Mouse (Mus musculus): ENCODE data around the gene Col25a1. TPM values are rescaled to one million over a fixed set of nuclear protein-coding genes. Genes with fewer than 3 reads are reported as not detected.

Col25a1 gene
- total RNA-seq, 2 experiments from 2014 or later, result 57.8 to 62.6 TPM

DNA sequence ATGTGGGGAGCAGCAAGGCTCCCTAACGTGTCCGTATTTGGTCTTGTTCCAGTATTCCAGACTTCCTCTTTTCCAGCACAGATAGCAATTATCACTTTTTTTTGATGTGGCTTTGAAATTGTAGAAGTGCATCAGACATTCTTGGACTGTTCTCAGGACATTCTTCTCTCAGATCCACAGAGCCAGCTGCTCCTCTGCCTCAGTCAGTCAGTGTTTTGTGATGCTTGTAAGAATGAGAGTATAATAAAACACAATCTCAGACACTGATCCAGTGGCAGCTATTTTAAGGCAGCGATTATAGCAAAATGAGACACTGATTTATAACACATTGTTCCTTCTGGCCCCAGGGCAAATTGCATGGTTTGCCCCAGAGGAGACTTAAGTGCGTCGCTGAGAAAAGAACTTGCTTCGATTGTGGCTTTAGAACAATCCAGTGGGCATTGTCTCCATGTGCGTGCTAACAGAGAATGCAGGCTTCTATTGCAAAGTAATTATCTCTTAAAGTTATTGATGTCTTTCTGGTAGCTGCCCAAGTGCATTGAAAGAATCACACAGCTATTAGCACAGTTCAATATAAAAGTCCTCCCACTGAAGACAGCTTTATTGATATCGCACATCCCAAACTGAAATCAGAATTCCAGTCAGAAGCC is 111.5 kb downstream of the Col25a1 start:
- DNase-seq (ENCODE audit: low spot score in 2 of 2), result no peak

DNA sequence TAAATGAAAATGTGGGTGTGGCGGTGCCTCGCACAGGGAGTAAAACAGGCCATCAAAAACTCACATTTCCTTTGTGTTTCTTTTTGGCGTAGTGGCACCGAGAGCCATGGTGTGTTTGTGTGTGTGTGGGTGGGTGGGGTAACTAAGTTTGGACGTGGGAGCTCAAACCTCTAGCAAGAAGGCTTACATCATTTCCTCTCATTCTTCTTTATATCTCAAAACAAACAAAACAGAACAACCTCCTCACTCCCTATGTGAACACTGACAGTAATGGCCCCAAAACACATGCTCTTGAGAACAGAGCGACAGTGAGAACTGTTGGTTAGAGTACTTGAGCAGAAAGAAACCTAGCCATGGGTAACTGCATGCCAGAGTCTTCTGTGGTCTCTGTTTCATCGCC is 121.1 kb downstream of the Col25a1 start:
- DNase-seq (ENCODE audit: low spot score in 2 of 2), result no peak

DNA sequence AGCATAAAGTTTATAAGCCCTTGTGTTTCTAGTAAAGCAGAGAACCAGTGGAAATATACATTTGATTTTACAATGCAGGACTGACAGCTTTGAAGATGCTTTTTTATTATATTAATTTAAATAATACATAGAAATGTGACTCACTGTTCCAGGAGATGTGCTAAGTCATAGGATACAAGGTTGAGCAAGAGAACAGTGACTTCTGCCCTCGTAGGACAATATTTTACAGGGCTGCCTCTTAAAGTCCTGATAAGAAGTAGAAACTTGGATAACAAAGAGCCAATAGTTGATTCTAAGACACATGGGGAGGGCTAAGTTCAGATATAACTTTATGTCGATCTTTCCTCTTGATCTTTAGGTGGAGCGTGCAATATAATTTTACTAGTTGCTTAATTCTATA is 124.8 kb downstream of the Col25a1 start:
- no peak for DNase-seq (ENCODE audit: low spot score in 2 of 2)

DNA sequence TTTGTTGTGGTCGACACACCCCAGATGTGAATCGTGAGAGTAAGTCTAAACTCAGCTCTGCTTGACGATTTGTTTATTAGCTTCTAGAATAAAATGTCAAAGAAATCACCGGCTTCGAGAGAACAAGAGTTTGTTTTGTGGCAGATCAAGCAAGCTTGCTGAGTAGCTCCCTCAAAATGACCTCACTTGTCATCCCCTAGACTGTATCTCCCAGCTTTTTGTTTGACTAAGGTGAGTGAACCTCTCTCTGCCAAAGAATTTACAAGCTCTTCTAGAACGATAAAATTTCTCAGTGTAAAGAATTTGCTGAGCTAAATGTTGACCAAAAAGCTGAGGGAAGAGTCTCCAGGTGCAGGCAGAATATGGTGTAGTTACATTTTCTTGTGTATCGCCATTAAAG is 125.3 kb downstream of the Col25a1 start:
- DNase-seq (ENCODE audit: low spot score in 2 of 2), result no peak

DNA sequence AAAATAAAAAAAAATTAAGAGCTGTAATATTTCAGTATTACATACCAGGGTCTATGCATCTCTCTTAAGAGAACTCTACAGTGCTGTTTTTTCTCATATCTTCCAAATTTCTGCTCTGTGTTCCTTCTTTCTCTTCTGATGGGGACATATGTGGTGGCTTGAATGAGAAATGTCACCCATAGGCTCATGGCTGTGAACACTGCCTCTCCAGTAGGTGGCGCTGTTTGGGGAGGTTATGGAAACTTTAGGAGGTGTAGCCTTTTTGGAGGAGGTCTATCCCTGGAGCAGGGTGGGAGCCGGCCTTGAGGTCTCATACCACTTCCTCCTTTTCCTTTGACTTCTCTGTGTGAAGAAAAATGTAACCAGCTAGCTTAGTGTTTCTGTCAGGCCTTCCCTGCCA is 128.4 kb downstream of the Col25a1 start:
- DNase-seq (ENCODE audit: low spot score in 2 of 2), result no peak

DNA sequence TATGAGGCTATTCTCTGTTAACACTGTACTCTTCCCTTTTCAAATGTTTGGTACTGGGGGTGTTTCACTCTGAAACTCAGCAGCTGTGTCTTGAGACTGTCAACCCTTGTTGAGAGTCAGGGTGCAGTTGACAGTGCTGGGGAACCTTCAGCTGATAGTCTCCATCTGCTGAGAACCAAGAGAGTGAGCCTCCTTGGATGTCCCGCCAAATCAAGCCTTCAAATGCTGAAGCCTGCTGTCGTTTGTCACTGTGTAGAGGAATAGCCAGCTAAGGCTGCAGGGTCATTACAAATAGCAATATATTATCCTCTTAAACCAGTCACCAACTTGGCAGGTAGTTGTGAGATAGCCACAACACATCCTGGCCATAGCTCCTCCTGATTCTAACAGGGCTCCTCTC is 129.0 kb downstream of the Col25a1 start:
- DNase-seq (ENCODE audit: low spot score in 2 of 2), result no peak

DNA sequence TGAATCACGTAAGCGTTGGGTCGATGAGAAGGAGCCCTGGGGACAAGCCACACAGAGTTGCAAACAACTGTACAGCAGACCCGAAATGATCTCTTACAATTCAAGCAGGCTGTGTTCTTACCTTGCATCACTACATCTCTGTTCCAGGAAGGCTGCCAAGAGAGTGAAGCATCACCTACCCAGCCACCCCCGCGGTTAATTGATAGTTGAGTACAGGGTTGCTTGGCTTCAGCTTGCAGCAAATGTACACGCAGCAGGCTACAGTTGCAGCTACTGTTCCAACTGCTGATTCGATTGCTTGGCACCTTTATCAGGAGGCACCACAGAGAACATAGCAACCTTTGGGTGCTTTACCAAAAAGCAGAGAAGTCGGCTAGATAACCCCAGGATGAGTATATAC is 133.8 kb downstream of the Col25a1 start:
- DNase-seq (ENCODE audit: low spot score in 2 of 2), result peak in 1 of 2 experiments; percentile 65

DNA sequence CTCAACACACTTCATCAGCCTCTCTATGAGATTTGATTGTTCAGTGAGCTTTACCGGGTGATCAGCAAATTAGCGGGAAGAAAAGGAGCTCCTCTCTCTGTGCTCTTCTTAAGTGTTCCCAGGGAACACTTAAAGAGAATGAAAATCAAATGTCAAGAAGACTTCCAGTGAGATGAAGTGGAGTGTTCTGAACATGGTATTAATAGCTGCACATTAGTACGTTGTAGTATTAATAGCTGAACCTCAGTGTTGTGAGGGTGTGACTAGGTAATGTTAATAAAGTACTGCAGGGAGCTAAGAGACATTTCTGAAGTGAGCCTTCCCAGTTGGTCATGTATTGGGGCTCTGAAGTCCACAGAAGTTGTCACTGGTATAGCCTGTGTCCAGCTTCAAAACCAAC is 139.2 kb downstream of the Col25a1 start:
- DNase-seq (ENCODE audit: low spot score in 2 of 2), result no peak

DNA sequence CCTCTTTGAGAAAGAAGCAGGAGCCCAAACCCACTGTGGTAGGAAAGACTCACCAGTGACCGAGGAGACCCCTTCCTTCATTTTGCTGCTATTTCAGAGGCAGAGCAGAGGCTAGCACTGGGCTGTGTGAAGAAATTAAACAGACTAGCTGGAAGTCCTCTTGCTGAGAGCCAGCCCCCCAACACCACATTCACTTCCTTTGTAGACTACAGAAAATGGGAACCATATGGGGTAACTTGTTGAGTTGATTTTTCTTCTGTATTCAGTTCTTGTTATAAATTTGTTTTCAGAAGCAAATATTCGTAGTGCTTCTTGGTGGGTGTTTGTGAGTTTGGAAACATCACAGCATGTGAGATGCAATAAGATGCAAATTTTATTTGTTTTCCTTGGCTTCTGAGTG is 142.6 kb downstream of the Col25a1 start:
- DNase-seq (ENCODE audit: low spot score in 2 of 2), result no peak

DNA sequence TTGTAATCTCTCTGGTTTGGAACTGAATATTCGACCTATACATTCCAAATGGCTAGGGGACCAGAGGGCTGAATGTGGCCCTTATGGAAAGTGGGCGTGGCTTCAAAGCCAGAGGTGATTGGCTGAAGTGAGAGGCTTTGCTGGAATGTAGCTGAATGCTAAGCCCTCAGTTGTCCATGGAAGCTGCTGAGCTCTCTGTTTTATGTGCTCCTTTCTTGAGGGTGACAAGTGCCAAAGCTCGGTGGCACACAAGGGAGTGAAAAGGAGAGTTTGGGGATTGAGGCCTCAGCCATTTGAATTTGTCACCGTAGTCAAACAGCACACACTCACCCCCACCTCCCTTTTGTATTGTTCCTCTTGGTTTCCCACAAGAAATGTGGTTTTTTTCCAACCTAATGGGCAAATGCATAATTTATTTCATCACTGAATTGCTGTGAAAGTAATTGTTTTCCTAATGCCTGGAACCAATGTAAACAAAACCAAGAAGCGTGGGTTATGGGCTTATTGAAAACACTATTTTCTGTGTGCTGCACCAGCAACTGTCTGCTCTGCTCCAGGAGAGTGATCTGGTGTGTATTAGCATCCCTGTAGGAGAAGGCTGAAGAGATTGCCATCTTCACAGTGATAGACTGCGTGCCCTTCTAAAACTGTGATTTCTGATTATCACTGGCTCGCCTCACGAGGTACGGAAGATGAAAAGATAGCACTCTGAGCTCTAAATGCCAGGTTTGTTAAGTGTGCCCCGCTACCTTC is 147.2 kb downstream of the Col25a1 start:
- no peak for DNase-seq (ENCODE audit: low spot score in 2 of 2)

DNA sequence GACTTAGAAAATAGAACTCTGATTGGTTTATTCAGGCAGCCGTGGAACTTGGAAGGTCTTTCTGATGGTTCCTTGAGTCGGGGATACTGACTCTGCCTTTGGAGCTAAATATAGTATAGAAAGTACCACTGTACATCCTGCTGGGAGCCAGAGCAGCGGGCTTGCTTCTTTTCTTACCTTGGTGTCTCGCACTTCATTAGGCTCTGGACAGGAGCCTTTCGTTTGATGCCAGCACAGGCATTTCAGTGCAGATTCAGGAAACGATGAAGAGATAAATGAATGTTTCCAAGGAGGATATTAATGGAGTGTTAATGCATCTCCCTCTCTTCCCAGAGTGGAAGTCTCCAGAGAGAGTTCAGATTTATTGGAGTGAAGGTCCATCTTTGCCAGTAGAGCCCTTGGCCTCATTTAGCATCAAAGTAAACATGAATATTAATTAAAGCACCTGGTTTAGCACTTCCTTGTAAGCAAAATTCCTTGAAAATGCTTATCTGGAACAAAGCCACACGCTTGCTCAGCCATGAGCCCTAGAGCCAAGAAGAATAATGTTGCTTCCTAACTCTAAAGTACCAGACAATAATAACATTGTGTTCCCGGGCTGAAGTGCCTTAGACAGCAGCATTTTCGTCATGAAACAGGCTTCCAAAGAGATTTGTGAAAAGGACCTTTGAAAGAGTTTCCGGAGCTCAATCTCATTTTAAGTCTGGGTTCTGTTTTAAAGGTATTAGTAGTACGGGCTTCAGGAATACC is 151.9 kb downstream of the Col25a1 start:
- DNase-seq (ENCODE audit: low spot score in 2 of 2), result no peak

DNA sequence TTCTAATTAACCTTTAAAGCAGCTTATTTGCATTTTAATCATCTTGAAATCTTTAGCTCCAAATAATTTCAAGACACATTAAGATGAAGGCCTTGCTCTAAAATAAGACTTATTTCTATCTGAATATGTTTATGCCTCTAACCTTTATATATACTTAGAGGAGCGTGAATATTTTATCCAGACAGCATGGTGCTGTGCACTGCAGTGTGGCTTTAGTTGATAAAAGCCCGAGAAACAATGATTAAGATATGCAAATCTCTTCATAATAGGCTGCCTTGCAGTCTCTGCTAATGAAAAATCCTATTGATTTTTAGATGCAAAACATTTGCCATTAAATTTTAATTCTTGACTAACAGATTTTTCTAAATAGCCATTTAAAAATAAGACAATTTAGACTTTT is 156.8 kb downstream of the Col25a1 start:
- no peak for DNase-seq (ENCODE audit: low spot score in 2 of 2)

DNA sequence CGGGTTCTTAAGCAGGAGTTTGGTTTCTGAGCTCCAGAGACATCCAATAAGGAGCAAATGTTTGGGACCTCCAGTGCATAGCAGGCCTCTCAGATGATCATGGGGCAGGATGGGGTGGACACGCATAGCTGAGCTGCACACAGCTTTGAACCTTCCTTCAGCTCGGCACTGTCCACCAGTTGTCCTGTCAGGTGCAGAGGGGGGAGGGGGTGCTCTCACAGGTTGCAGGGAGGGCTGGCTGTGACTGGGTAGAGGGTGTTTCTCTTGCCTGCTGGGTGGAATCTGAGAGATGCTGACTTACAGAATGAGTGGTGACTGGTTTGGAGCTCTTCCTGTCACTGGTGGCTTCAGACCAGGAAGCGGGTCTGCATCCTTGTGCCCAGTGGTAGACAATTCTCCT is 157.5 kb downstream of the Col25a1 start:
- no peak for DNase-seq (ENCODE audit: low spot score in 2 of 2)

DNA sequence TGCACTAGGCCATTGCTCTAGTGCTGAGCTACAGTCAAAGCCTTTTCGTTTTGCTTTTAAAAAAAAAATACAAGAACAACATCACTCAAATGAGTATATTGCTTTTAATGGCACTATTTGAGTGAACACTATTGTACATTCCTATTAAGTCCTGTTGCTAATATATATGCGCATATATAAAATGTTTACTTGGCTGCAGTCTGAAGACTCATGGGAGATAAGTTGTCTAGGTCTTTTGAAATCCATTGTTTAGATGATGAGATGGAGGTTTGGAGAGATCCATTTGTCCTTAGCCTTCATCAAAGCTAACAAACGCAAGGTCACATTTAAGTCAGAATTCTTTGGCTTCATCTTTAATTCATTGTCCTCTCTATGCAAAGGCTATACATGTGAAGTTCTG is 157.9 kb downstream of the Col25a1 start:
- no peak for DNase-seq (ENCODE audit: low spot score in 2 of 2)

DNA sequence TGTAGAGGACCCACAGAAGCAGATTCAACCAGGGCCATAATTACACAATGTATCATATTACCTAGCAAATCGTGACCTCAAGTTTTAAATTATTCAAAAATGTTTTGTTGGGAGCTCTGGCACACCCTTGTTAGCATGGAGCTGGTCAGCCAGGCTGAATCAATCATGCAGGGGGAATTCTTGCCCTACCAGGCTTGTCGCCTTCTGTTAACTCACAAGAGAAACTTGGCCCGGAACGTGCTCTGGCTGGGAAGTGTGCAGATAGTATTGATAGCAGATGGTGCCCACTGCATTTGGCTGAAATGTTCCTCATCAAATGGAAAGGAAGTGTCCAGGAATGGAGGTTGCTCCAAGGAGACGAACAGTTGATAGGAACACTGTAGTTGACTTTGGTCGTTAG is 158.9 kb downstream of the Col25a1 start:
- DNase-seq (ENCODE audit: low spot score in 2 of 2), result peak in 1 of 2 experiments; percentile 64

DNA sequence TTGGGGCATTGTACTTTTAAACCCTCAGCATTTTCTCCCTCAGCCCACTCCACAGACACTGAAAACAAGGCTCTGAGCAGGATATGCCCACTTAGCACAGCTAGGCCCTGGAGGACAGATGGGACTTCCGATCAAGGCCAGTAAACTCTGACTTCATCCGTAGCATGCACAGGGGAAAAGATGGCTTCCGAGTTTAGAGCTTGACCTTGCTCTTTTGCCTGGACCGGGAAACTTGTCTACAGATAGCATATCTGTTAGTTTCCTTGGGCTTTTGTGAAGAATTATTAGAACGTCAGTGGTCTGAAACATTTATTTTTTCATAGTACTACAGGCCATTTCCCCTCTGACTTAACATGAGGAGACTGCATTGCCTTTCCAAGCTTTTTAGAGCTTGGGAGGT is 159.4 kb downstream of the Col25a1 start:
- no peak for DNase-seq (ENCODE audit: low spot score in 2 of 2)

DNA sequence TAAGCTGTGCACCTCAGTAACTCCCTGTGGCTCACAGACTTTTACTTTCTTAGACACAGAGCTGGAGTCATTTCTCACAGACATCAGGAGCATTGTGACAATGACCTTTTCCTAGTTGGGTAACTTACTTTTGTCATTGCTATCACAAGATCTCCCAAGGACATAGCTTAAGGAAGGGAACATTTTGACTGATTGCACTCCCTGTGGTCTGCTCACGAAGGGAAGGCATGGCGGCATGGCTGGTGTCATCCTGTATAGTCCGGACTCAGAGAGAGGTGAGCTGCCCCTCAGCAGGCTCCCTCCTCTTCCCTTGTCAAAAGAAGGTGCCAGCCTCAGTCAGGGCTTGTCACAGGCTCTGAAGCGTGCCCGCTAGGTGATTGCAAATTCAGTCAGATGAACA is 160.6 kb downstream of the Col25a1 start:
- DNase-seq (ENCODE audit: low spot score in 2 of 2), result no peak

DNA sequence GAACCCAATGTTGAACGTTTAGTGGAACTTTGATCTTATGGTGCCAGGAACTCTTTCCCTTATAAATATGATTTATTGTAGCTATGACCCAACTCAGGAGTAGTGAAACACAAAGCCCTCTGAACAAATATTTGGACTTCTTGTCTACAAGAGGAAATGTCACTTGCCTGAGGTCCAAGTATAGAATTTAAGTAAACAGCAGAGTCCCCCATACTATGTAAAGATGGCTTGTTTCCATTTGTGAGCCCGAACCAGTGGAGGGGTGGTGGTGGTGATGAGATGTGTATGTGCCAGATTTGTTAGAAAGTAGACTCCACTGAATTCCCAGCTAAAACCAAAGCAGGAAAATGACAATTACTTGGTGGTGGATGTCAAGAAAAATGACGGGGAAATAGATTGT is 169.2 kb downstream of the Col25a1 start:
- DNase-seq (ENCODE audit: low spot score in 2 of 2), result no peak

DNA sequence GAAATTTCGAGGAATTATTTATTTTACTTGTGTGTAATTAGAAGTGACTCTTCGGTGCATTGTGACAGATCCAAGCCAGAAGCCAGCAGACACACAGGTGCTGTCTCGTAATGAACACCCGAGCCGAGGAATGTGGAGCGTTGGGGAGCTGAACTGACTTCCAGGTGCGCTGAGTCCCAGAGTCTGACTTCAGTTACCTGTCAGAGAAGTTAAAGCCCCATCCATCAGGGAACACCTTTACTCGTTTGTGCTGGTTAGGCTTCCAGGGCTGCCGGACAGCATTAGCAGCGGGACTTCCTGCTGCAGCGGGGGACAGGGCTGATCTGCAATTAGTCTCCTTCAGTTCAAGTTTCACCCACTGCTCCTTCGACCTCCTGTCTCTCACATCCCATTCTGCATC is 172.3 kb downstream of the Col25a1 start:
- DNase-seq (ENCODE audit: low spot score in 2 of 2), result no peak

DNA sequence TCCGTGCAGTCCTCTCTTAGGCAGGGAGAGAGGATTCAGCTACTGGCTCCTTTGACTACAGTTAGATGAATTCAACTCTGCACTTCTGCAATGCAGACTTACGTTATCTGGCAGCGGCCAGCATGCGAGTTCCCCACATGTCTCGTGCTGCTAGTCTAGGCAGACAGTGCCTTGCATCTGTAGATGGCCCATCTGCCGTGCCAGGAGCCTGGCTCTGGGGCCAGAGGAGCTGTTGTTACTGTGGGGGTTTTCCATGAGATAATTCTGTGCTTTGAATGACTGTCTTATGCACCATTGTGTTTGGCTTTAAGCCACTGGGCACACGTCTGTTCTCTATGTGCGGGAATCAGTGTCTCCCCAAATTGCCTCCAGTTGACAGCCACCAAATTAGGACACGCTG is 173.5 kb downstream of the Col25a1 start:
- DNase-seq (ENCODE audit: low spot score in 2 of 2), result no peak

DNA sequence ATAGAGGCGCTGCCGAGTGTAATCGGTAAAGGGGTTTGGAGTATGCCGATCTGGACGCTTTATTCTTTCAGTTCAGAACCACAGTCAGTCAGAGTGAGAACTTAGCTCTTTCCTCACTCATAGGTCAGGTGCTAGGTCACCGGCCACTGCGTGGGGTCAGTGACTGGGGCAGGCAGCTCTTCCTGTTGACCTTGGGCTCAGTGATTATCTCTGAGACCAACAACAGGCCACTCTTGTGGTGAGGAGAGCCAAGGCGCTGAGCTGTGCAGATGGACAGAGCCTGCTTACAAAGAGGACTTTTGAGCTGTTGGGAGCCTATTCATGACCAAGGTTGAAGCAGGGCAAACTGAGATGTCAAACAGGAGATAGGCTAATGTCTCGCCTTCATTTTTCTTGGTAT is 174.4 kb downstream of the Col25a1 start:
- DNase-seq (ENCODE audit: low spot score in 2 of 2), result no peak

DNA sequence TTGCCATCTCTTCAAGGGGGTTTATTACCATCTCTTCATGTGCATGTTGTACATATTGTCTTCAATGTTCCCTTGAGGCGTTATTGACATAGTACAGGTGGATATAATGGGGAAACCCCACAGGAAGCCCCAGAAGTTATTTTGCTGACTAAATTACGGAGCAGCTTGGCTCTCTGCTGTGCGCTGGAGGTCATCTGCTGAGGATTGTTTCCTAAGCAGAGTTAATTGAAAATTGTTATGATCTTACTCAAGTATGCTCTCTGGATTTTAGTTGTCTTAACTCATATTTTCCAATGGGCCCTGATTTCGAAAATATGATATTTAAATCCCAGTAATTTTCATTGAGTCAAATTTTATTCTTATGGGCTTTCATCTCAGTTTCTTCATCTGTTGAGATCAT is 178.0 kb downstream of the Col25a1 start:
- DNase-seq (ENCODE audit: low spot score in 2 of 2), result no peak
